Mouse (Mus musculus): ENCODE results near the gene Rtca. TPM values are rescaled to one million over a fixed set of nuclear protein-coding genes. Genes with fewer than 3 reads are reported as not detected.

The Rtca gene
- 10 to 100 TPM; 19.9 to 22.7 TPM for total RNA-seq (2021)
- long read RNA-seq, experiment 1, transcript Rtca-201 (11 exons, 1,594 nt) = major isoform, 21 of 25 reads
- long read RNA-seq, experiment 1, partial matches to known transcripts = 0 of 25 reads
- long read RNA-seq, experiment 1, other reads (novel, unspliced or antisense) = 4 of 25 reads
- long read RNA-seq, experiment 2, transcript Rtca-201 (11 exons, 1,594 nt) = major isoform, 10 of 12 reads
- long read RNA-seq, experiment 2, partial matches to known transcripts = 1 of 12 reads
- long read RNA-seq, experiment 2, other reads (novel, unspliced or antisense) = 1 of 12 reads

GRCm38 (mm10) chr3:116507772-116508351 is at the start of gene Rtca:
Gene Rtca, minus strand, starts transcription at chr3:116508208.
- DNase-seq = peak; percentile 98 to 99

GRCm38 (mm10) chr3:116551362-116551761 is 43.4 kb upstream of the Rtca start:
- no peak for DNase-seq

GRCm38 (mm10) chr3:116547430-116547829 is 39.4 kb upstream of the Rtca start:
- DNase-seq = no peak

GRCm38 (mm10) chr3:116542532-116542931 is 34.5 kb upstream of the Rtca start:
- peak in 1 of 2 experiments; percentile 10 for DNase-seq

GRCm38 (mm10) chr3:116542070-116542469 is 34.1 kb upstream of the Rtca start:
- no peak for DNase-seq

GRCm38 (mm10) chr3:116537200-116537573 is 29.2 kb upstream of the Rtca start:
- DNase-seq = no peak

GRCm38 (mm10) chr3:116536428-116537199 is 28.6 kb upstream of the Rtca start:
- DNase-seq = peak; percentile 67 to 76

- DNase-seq = no peak
Measured at GRCm38 (mm10) chr3:116530826-116531225, 22.8 kb upstream of the Rtca start.

GRCm38 (mm10) chr3:116529741-116530140 is 21.7 kb upstream of the Rtca start:
- DNase-seq = no peak

- no peak for DNase-seq
Measured at GRCm38 (mm10) chr3:116520141-116520761, 12.2 kb upstream of the Rtca start.

GRCm38 (mm10) chr3:116512904-116513716 is 5.1 kb upstream of the Rtca start, which contains the start of gene Dbt:
Gene Dbt, plus strand, starts transcription at chr3:116513070.
- peak; percentile 88 to 93 for DNase-seq

- DNase-seq = no peak
Measured at GRCm38 (mm10) chr3:116512151-116512903, 4.3 kb upstream of the Rtca start.

- no peak for DNase-seq
Measured at GRCm38 (mm10) chr3:116495671-116496070, 12.3 kb downstream of the Rtca start.

GRCm38 (mm10) chr3:116493658-116494057 is 14.3 kb downstream of the Rtca start:
- DNase-seq = no peak

GRCm38 (mm10) chr3:116491923-116492454 is 16.0 kb downstream of the Rtca start:
- DNase-seq = no peak

- DNase-seq = no peak
Measured at GRCm38 (mm10) chr3:116490920-116491319, 17.1 kb downstream of the Rtca start.

- no peak for DNase-seq
Measured at GRCm38 (mm10) chr3:116483271-116483670, 24.7 kb downstream of the Rtca start.

- peak in 1 of 2 experiments; percentile 25 for DNase-seq
Measured at GRCm38 (mm10) chr3:116482724-116483123, 25.3 kb downstream of the Rtca start.

- DNase-seq = no peak
Measured at GRCm38 (mm10) chr3:116480937-116481336, 27.1 kb downstream of the Rtca start.

GRCm38 (mm10) chr3:116480119-116480518 is 27.9 kb downstream of the Rtca start:
- no peak for DNase-seq

GRCm38 (mm10) chr3:116477351-116477750 is 30.7 kb downstream of the Rtca start:
- DNase-seq = no peak
